Mouse (Mus musculus) right cerebral cortex, postnatal 25 days (tissue): Measurements from ENCODE around the gene Gm7694.

Experiments used
- DNase-seq: peaks from one replicate; pipeline ENCODE4 v3.0.0; 2022

Gm7694 gene

GRCm38 (mm10) chr1:170277016-170277415 lies 29.1 kb downstream of the Gm7694 start, which contains the start of gene Sh2d1b1:
Gene Sh2d1b1 (plus strand): TSS chr1:170277320.
- no peak for DNase-seq

- DNase-seq, result no peak
Observed at GRCm38 (mm10) chr1:170273252-170273651, 32.9 kb downstream of the Gm7694 start.

- DNase-seq, result no peak
Observed at GRCm38 (mm10) chr1:170270696-170271095, 35.4 kb downstream of the Gm7694 start.

- no peak for DNase-seq
Observed at GRCm38 (mm10) chr1:170270281-170270680, 35.9 kb downstream of the Gm7694 start.

GRCm38 (mm10) chr1:170255560-170255910 lies 50.6 kb downstream of the Gm7694 start:
- DNase-seq, result peak; percentile 89

- no peak for DNase-seq
Observed at GRCm38 (mm10) chr1:170254893-170255559, 51.1 kb downstream of the Gm7694 start.
